In the genomic region with DNA sequence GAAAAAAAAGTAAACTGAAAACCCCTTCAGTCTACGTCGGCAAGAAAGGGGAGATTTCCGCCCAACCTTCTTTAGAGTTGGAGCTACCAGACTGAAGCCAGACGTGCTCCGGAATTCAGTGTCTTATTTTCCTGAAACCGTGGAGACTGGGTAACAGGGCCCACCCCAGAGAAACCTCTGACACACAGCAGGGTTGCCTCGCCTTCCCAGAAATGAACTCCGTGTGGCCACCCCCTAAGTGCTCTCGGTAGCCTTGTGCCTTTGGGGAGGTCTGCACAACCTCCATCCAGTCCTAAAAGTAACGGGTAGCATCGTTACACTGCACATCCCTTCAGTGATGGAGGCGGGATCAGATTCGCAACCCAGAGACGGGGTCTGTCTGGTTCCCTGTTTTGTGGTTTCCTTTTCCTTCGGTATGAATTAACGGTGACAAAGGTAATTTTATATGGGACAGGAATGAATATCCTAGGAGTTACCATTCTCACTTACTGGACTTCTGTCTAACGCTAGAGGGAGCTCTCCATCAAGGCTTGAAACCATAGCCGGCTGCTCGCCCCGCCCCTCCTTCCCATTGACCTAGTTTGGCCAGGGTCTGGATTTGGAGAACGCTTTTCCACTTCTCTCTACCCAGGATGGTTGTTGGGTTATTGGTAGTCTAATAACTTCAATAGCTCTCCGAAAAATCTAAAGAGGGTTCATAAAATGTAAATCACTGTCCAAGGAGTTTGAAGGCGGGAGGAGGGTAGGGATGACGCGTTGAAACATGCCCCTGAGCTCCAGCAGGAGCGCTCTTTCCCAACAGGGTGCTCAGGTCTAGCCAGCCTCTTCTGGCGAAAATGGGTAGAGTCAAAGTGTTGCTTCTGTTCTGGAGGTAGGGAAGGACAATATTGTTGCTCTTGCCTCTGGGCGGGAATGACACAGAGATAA, we compare ENCODE assay signal across 7 mouse cellular contexts. TPM values are rescaled to one million over a fixed set of nuclear protein-coding genes. Genes with fewer than 3 reads are reported as not detected.
A peak's percentile ranks its signal among the peaks of the same experiment; 100 is the strongest.
DNase-seq lines count a peak whose midpoint lies in the region; ATAC-seq lines count a peak whose summit lies in the region.

No protein-coding gene starts in this region.

- peak; percentile 64 to 81 for DNase-seq in adrenal gland, adult 18-20 months (ENCODE audit: low spot score in 2 of 2)
- DNase-seq in embryo, embryonic 10.5 days (ENCODE audit: low spot score): peak; percentile 95
- DNase-seq in gastrocnemius, postnatal 14 days: peak; percentile 86
- peak; percentile 80 to 92 for DNase-seq in left cerebral cortex, postnatal 14 days (ENCODE audit: low spot score in 2 of 2)
- peak; percentile 65 for DNase-seq in right cerebral cortex, postnatal 4 days

- intact Hi-C loops in gastrocnemius, postnatal 14 days (cut with DNase I; ENCODE audit: low total_unique reads): loop anchor here (5.0 kb wide), 2 partner anchors 1080 to 1280 kb away; no protein-coding TSS in a partner anchor
- intact Hi-C loops in left cerebral cortex, postnatal 14 days (cut with DNase I): loop anchor here (2.0 to 10.0 kb wide), 2 partner anchors 933 to 1281 kb away; no protein-coding TSS in a partner anchor

- peak; percentile 39 for ATAC-seq in inflammation-experienced regulatory T-cells, adult 6 months
- ATAC-seq in megakaryocyte-erythroid progenitor cell, adult 5-6 weeks (replicated peaks; ENCODE audit: low FRiP score, low TSS enrichment, poor library complexity, severe bottlenecking): peak; percentile 79

RNA-seq across cellular contexts. Expression of a gene that starts 6.1 kb away (rescaled TPM):
- total RNA-seq in adrenal gland, adult 18-20 months (2021): not detected
- not detected for total RNA-seq in gastrocnemius, postnatal 14 days (2021)
- not detected for polyA plus RNA-seq in inflammation-experienced regulatory T-cells, adult 6 months (2017; shearing (Covaris generic))
- total RNA-seq in left cerebral cortex, postnatal 14 days (2021): not detected
- not detected in 2 replicates for total RNA-seq in megakaryocyte-erythroid progenitor cell, adult 5-6 weeks (2014; fragmentation: Nextera tagmentation)
- total RNA-seq in megakaryocyte-erythroid progenitor cell, adult 5-6 weeks (2017): not detected in 2 replicates

RNA-seq across cellular contexts. Expression of a gene that starts 6.5 kb away (rescaled TPM):
- total RNA-seq in adrenal gland, adult 18-20 months (2021): 10 to 100 TPM; 43.5 to 54.8 TPM
- 10 to 100 TPM; 26.0 to 49.8 TPM for total RNA-seq in gastrocnemius, postnatal 14 days (2021)
- polyA plus RNA-seq in inflammation-experienced regulatory T-cells, adult 6 months (2017; shearing (Covaris generic)): 10 to 100 TPM in 2 of 3 experiments, 1 to 10 TPM in 1; 8.4 to 28.5 (median 10.2) TPM
- 10 to 100 TPM; 28.0 to 33.6 TPM for total RNA-seq in left cerebral cortex, postnatal 14 days (2021)
- 1.2 TPM in 1 of 2 replicates, not detected in the other for total RNA-seq in megakaryocyte-erythroid progenitor cell, adult 5-6 weeks (2014; fragmentation: Nextera tagmentation)
- total RNA-seq in megakaryocyte-erythroid progenitor cell, adult 5-6 weeks (2017): 0.61 and 1.3 TPM in 2 replicates

RNA-seq across cellular contexts. Expression of a gene that starts 50.0 kb away (rescaled TPM):
- not detected for total RNA-seq in adrenal gland, adult 18-20 months (2021)
- total RNA-seq in gastrocnemius, postnatal 14 days (2021): not detected
- not detected for polyA plus RNA-seq in inflammation-experienced regulatory T-cells, adult 6 months (2017; shearing (Covaris generic))
- under 1 TPM; 0.18 to 0.30 TPM for total RNA-seq in left cerebral cortex, postnatal 14 days (2021)
- not detected in 2 replicates for total RNA-seq in megakaryocyte-erythroid progenitor cell, adult 5-6 weeks (2014; fragmentation: Nextera tagmentation)
- not detected in 2 replicates for total RNA-seq in megakaryocyte-erythroid progenitor cell, adult 5-6 weeks (2017)

Comparison
In these comparisons a context has a peak if more than half of its experiments do, and no peak if none do; other contexts are left out.
1. Peak in every context shown above with its lines: DNase-seq and ATAC-seq.
2. RNA of a gene that starts 6.5 kb away (total RNA-seq): 43.5 to 54.8 TPM in adrenal gland, adult 18-20 months, 26.0 to 49.8 TPM in gastrocnemius, postnatal 14 days and 28.0 to 33.6 TPM in left cerebral cortex, postnatal 14 days; 0.61 to 1.3 TPM in megakaryocyte-erythroid progenitor cell, adult 5-6 weeks; every median in the first group is over 10 times any median in the second.